Mouse (Mus musculus) gastrocnemius, postnatal 25 days (tissue): ENCODE results near the gene Atp2b2. TPM values are rescaled to one million over a fixed set of nuclear protein-coding genes. Genes with fewer than 3 reads are reported as not detected.

Source experiments
- DNase-seq: peaks from one replicate; pipeline ENCODE4 v3.0.0; 2022
- total RNA-seq, 2 experiments: library from RNA; stranded (reverse); gene quantifications; 1 replicate in 1 of 2; 2 replicates in 1 of 2; pipeline ENCODE4 v1.2.3; 2021

Atp2b2 gene
- total RNA-seq, 2 experiments from 2014 or later, result 0.24 to 0.33 TPM

GRCm38 (mm10) chr6:113857310-113857873 is 185.0 kb downstream of the Atp2b2 start:
- no peak for DNase-seq

- DNase-seq, result no peak
These were observed 185.6 kb downstream of the Atp2b2 start for GRCm38 (mm10) chr6:113856790-113857189.

GRCm38 (mm10) chr6:113856095-113856646 is 186.2 kb downstream of the Atp2b2 start:
- DNase-seq, result no peak

- no peak for DNase-seq
These were observed 186.8 kb downstream of the Atp2b2 start for GRCm38 (mm10) chr6:113855581-113855980.

GRCm38 (mm10) chr6:113852318-113852717 is 190.1 kb downstream of the Atp2b2 start:
- DNase-seq, result peak; percentile 26

GRCm38 (mm10) chr6:113849819-113850218 is 192.6 kb downstream of the Atp2b2 start:
- no peak for DNase-seq

- no peak for DNase-seq
These were observed 193.8 kb downstream of the Atp2b2 start for GRCm38 (mm10) chr6:113848655-113849054.

GRCm38 (mm10) chr6:113847092-113847491 is 195.3 kb downstream of the Atp2b2 start:
- DNase-seq, result no peak

GRCm38 (mm10) chr6:113843248-113843647 is 199.2 kb downstream of the Atp2b2 start:
- no peak for DNase-seq

GRCm38 (mm10) chr6:113838493-113838892 is 203.9 kb downstream of the Atp2b2 start:
- no peak for DNase-seq

- no peak for DNase-seq
These were observed 204.7 kb downstream of the Atp2b2 start for GRCm38 (mm10) chr6:113837740-113838139.

GRCm38 (mm10) chr6:113836545-113836944 is 205.9 kb downstream of the Atp2b2 start:
- DNase-seq, result no peak

GRCm38 (mm10) chr6:113830463-113830862 is 211.9 kb downstream of the Atp2b2 start:
- no peak for DNase-seq

- DNase-seq, result no peak
These were observed 215.1 kb downstream of the Atp2b2 start for GRCm38 (mm10) chr6:113827309-113827708.

GRCm38 (mm10) chr6:113822417-113822816 is 220.0 kb downstream of the Atp2b2 start:
- DNase-seq, result no peak

- no peak for DNase-seq
These were observed 225.7 kb downstream of the Atp2b2 start for GRCm38 (mm10) chr6:113816690-113817089.

GRCm38 (mm10) chr6:113811462-113811861 is 231.0 kb downstream of the Atp2b2 start:
- no peak for DNase-seq

GRCm38 (mm10) chr6:113810667-113811066 is 231.7 kb downstream of the Atp2b2 start:
- no peak for DNase-seq

- no peak for DNase-seq
These were observed 236.2 kb downstream of the Atp2b2 start for GRCm38 (mm10) chr6:113806241-113806640.

GRCm38 (mm10) chr6:113801233-113801632 is 241.2 kb downstream of the Atp2b2 start:
- no peak for DNase-seq

- DNase-seq, result no peak
These were observed 242.5 kb downstream of the Atp2b2 start for GRCm38 (mm10) chr6:113799915-113800314.

- no peak for DNase-seq
These were observed 243.1 kb downstream of the Atp2b2 start for GRCm38 (mm10) chr6:113799349-113799748.

GRCm38 (mm10) chr6:113798921-113799320 is 243.5 kb downstream of the Atp2b2 start:
- DNase-seq, result no peak

- peak; percentile 78 for DNase-seq
These were observed 247.1 kb downstream of the Atp2b2 start for GRCm38 (mm10) chr6:113795241-113795702.
